Mouse (Mus musculus) heart, embryonic 11.5 days (tissue): ENCODE measurements at regions not wholly inside any gene's neighbourhood (a gene's known extent, or its start where the extent isn't known, plus 50 kb on each side); places are given as distances from the start of the nearest gene placed in this dataset.

Experiments
- ATAC-seq: fragments of 200-750 bp; cut with Nextera tagmentation; replicated peaks from 2 replicates; pipeline ENCODE4 v1.8.0; 2017; ENCODE audit warnings: moderate library complexity; ENCODE audit not compliant: insufficient number of reproducible peaks, low FRiP score, low TSS enrichment
- H3K27ac ChIP-seq: fragments of 300-500 bp; sonication (generic); 2 replicates; pipeline ENCODE4 v1.5.1; 2014; ENCODE audit warnings: mild to moderate bottlenecking, low read depth, low read length
- H3K27me3 ChIP-seq: fragments of 300-500 bp; sonication (generic); 2 replicates; pipeline ENCODE4 v1.6.1; 2014; ENCODE audit warnings: mild to moderate bottlenecking, low read length, mixed read lengths; ENCODE audit not compliant: control insufficient read depth, insufficient read depth
- H3K36me3 ChIP-seq: fragments of 300-500 bp; sonication (generic); 2 replicates; pipeline ENCODE4 v1.6.1; 2014; ENCODE audit warnings: mild to moderate bottlenecking, low read length, moderate library complexity, mixed read lengths; ENCODE audit not compliant: control insufficient read depth, insufficient read depth
- H3K4me1 ChIP-seq: fragments of 300-500 bp; sonication (generic); 2 replicates; pipeline ENCODE4 v1.6.1; 2014; ENCODE audit warnings: low read length; ENCODE audit not compliant: control insufficient read depth, insufficient read depth
- H3K4me2 ChIP-seq: fragments of 300-500 bp; sonication (generic); 2 replicates; pipeline ENCODE4 v1.6.1; 2014; ENCODE audit warnings: mild to moderate bottlenecking, moderate library complexity
- H3K4me3 ChIP-seq: fragments of 300-500 bp; sonication (generic); 2 replicates; pipeline ENCODE4 v1.5.1; 2014; ENCODE audit warnings: low read depth, low read length
- H3K9ac ChIP-seq: fragments of 300-500 bp; sonication (generic); 2 replicates; pipeline ENCODE4 v1.6.1; 2014; ENCODE audit warnings: mild to moderate bottlenecking, low read depth, low read length, moderate library complexity
- H3K9me3 ChIP-seq: fragments of 300-500 bp; sonication (generic); replicated peaks from 2 replicates; pipeline ENCODE4 v1.6.1; 2016; ENCODE audit warnings: low read length; ENCODE audit not compliant: control insufficient read depth
- WGBS: fragments of 180-500 bp; shearing (Covaris S2); extraction: QIAGEN DNeasy Blood & Tissue Kit; methylation state at CpG from one replicate; pipeline ENCODE4 v1.1.7; 2014; ENCODE audit not compliant: insufficient replicate concordance; 5-methylcytosine and 5-hydroxymethylcytosine counted together

DNA sequence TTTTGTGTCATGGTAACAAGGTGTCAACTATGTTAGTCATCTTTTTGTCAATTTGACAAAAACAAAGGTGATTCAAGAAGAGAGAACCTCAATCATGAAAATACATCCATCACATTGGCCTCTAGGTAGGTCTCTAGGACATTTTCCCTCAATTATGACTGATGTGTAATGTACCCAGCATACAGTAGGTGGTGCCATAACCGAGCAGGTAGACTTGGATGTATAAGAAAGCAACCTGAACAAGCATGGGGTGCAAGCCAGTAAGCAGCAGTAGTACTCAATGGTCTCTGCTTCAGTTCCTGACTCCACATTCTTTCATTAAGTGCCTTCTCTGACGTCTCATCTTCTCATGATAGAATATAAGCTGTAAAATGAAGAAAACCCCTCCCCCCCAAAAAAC, 463.8 kb downstream of the Tmem161b start:
- H3K36me3 ChIP-seq = no peaks in the 10 kb centered on the region
- ATAC-seq = no peak
- no peaks in the 10 kb centered on the region for H3K4me1 ChIP-seq
- H3K4me2 ChIP-seq = no peak overlapping the region
- H3K9ac ChIP-seq = no peak overlapping the region
- H3K4me3 ChIP-seq = no peak overlapping the region
- no peaks in the 10 kb centered on the region for H3K27me3 ChIP-seq
- 57% methylated on average over 2 of the region's 2 CpGs for WGBS
- no peak overlapping the region for H3K27ac ChIP-seq
- H3K9me3 ChIP-seq = no peaks in the 10 kb centered on the region

DNA sequence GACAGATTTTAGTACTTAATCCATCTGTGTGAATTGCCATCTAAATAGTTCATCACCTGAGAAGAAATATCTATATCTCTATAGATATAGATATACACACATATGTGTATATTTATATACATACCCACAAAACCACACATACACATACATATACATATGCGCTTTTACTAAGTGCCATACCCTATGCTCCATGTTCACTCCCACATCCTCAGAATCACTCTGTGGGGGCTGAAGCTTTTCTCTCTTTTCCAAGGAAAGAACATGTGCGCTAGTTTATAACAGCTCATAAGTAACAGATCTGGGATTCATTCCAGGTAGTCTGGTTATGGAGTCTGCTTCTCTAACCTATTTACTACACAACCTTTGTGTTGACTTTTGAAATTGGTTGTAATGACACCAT, 471.4 kb downstream of the Tmem161b start:
- no peak for ATAC-seq
- H3K9ac ChIP-seq = no peak overlapping the region

GRCm38 (mm10) chr13:84698472-84699080, 476.5 kb downstream of the Tmem161b start:
- no peak for ATAC-seq
- WGBS = 50% methylated on average over 3 of the region's 3 CpGs
- Histone ChIP-seq H3K27me3 (no peaks in the 10 kb centered on the region), H3K36me3 (no peaks in the 10 kb centered on the region), H3K27ac (no peak overlapping the region), H3K4me3 (no peak overlapping the region), H3K9ac (no peak overlapping the region), H3K4me2 (no peak overlapping the region), H3K9me3 (no peaks in the 10 kb centered on the region), H3K4me1 (no peaks in the 10 kb centered on the region)

More for the DNA sequence above, 471.4 kb downstream of the Tmem161b start:
- Histone ChIP-seq H3K4me2 (no peak overlapping the region), H3K36me3 (no peaks in the 10 kb centered on the region), H3K27ac (no peak overlapping the region), H3K27me3 (no peaks in the 10 kb centered on the region), H3K9me3 (no peaks in the 10 kb centered on the region), H3K4me3 (no peak overlapping the region), H3K4me1 (no peaks in the 10 kb centered on the region)
- 83% methylated on average over 2 of the region's 2 CpGs for WGBS

DNA sequence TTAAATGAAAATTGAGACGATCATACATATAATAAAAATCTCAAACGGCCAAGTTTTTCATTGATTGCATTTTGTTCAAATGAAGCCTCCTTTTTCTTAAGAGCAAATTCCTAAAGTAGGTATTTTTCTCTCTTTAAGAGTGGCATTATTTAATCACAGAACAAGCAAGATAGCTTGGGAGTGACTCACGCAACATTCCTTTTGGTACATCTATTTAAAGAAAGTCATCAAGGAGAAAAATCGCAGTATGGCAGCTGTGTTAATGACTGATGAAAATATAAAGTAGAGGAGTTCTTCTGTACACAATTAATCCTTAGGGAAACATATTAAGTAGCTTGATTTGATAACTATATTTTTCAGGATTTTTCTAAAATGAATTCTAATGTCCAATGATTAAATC, 448.0 kb upstream of the Ccnh start:
- no peaks in the 10 kb centered on the region for H3K9me3 ChIP-seq
- no peaks in the 10 kb centered on the region for H3K27me3 ChIP-seq
- no peak for ATAC-seq
- H3K27ac ChIP-seq = no peak overlapping the region
- H3K36me3 ChIP-seq = no peaks in the 10 kb centered on the region
- no peaks in the 10 kb centered on the region for H3K4me1 ChIP-seq
- no peak overlapping the region for H3K4me2 ChIP-seq
- no peak overlapping the region for H3K4me3 ChIP-seq
- WGBS = 58% methylated on average over 4 of the region's 4 CpGs
- H3K9ac ChIP-seq = no peak overlapping the region

- no peak for ATAC-seq
- Histone ChIP-seq H3K4me2 (no peak overlapping the region), H3K4me1 (no peaks in the 10 kb centered on the region), H3K27me3 (no peaks in the 10 kb centered on the region), H3K4me3 (no peak overlapping the region), H3K36me3 (no peaks in the 10 kb centered on the region), H3K9me3 (no peaks in the 10 kb centered on the region), H3K27ac (no peak overlapping the region), H3K9ac (no peak overlapping the region)
- 83% methylated on average over 2 of the region's 2 CpGs for WGBS
These were observed 440.9 kb upstream of the Ccnh start for GRCm38 (mm10) chr13:84748331-84748730.

- WGBS = 90% methylated on average over 1 of the region's 1 CpGs
- H3K9me3 ChIP-seq = no peaks in the 10 kb centered on the region
- H3K9ac ChIP-seq = no peak overlapping the region
- no peaks in the 10 kb centered on the region for H3K27me3 ChIP-seq
- H3K4me3 ChIP-seq = no peak overlapping the region
- no peak overlapping the region for H3K27ac ChIP-seq
- H3K4me1 ChIP-seq = no peaks in the 10 kb centered on the region
- H3K36me3 ChIP-seq = no peaks in the 10 kb centered on the region
- H3K4me2 ChIP-seq = no peak overlapping the region
- no peak for ATAC-seq
These were observed 440.0 kb upstream of the Ccnh start for GRCm38 (mm10) chr13:84749214-84749613.

- no peaks in the 10 kb centered on the region for H3K36me3 ChIP-seq
- whole genome bisulfite sequencing = 72% methylated on average over 2 of the region's 2 CpGs
- H3K4me1 ChIP-seq = no peaks in the 10 kb centered on the region
- H3K9ac ChIP-seq = no peak overlapping the region
- H3K9me3 ChIP-seq = no peaks in the 10 kb centered on the region
- no peak overlapping the region for H3K4me2 ChIP-seq
- no peak overlapping the region for H3K27ac ChIP-seq
- ATAC-seq = no peak
- H3K27me3 ChIP-seq = no peaks in the 10 kb centered on the region
- H3K4me3 ChIP-seq = no peak overlapping the region
These were observed 439.1 kb upstream of the Ccnh start for GRCm38 (mm10) chr13:84750136-84750535.

- Histone ChIP-seq H3K27me3 (no peaks in the 10 kb centered on the region), H3K4me3 (no peak overlapping the region), H3K9ac (no peak overlapping the region), H3K27ac (no peak overlapping the region), H3K4me2 (no peak overlapping the region), H3K4me1 (no peaks in the 10 kb centered on the region), H3K36me3 (no peaks in the 10 kb centered on the region), H3K9me3 (no peaks in the 10 kb centered on the region)
- ATAC-seq = no peak
- WGBS = 68% methylated on average over 2 of the region's 2 CpGs
These were observed 437.4 kb upstream of the Ccnh start for GRCm38 (mm10) chr13:84751576-84752490.

- 72% methylated on average over 4 of the region's 4 CpGs for WGBS
- no peak overlapping the region for H3K4me2 ChIP-seq
- no peak for ATAC-seq
- no peaks in the 10 kb centered on the region for H3K9me3 ChIP-seq
- H3K36me3 ChIP-seq = no peaks in the 10 kb centered on the region
- H3K4me1 ChIP-seq = no peaks in the 10 kb centered on the region
- no peaks in the 10 kb centered on the region for H3K27me3 ChIP-seq
- H3K27ac ChIP-seq = no peak overlapping the region
- H3K4me3 ChIP-seq = no peak overlapping the region
- no peak overlapping the region for H3K9ac ChIP-seq
These were observed 436.8 kb upstream of the Ccnh start for GRCm38 (mm10) chr13:84752491-84752820.
